Mouse (Mus musculus): ENCODE results near the gene Prmt9. TPM values are rescaled to one million over a fixed set of nuclear protein-coding genes. Genes with fewer than 3 reads are reported as not detected.
A peak's percentile ranks its signal among the peaks of the same experiment; 100 is the strongest.

Gene Prmt9
- total RNA-seq, 2 experiments from 2014 or later, result 11.2 to 12.0 TPM

GRCm38 (mm10) chr8:77629858-77630537 is 80.8 kb downstream of the Prmt9 start:
- DNase-seq (ENCODE audit: low spot score), result peak; percentile 39
- intact Hi-C loops (cut with DNase I), result loop anchor here (1.0 to 10.0 kb wide), 4 partner anchors 92 to 495 kb away; partner anchors contain the start of gene Ednra

GRCm38 (mm10) chr8:77630691-77631090 is 81.5 kb downstream of the Prmt9 start:
- no peak for DNase-seq (ENCODE audit: low spot score)
- intact Hi-C loops (cut with DNase I), result loop anchor here (1.0 to 10.0 kb wide), 4 partner anchors 92 to 494 kb away; partner anchors contain the start of gene Ednra

Other genes with a start within 250 kb of the Prmt9 start
- 10 to 100 TPM; 51.2 to 58.0 TPM for gene Arhgap10, start 31.4 kb upstream of the Prmt9 start, total RNA-seq (2021)
- gene Tmem184c, start 61.3 kb downstream of the Prmt9 start, total RNA-seq (2021), result 10 to 100 TPM; 11.1 to 15.4 TPM
- gene Ednra, start 175.1 kb downstream of the Prmt9 start, total RNA-seq (2021), result 10 to 100 TPM; 45.8 to 50.9 TPM

Data from heart, postnatal 25 days (tissue).